Mouse (Mus musculus) erythroblast, adult 5-6 weeks (primary cell): ENCODE data around the gene Rnf212b. TPM values are rescaled to one million over a fixed set of nuclear protein-coding genes. Genes with fewer than 3 reads are reported as not detected.

Experiments
- ATAC-seq: replicated peaks from 2 replicates; pipeline ENCODE4 v1.8.0; 2016; ENCODE audit warnings: moderate number of reproducible peaks, mild to moderate bottlenecking, moderate TSS enrichment, inconsistent platforms; ENCODE audit not compliant: poor library complexity, low FRiP score, severe bottlenecking
- total RNA-seq, 2 experiments: library from RNA; stranded (forward) in 1 of 2; stranded (reverse) in 1 of 2; fragments of 150-400 nt in 1 of 2; fragments of 200-764, 138-1000 nt in 1 of 2; gene quantifications; 2 replicates each; pipeline versions ENCODE4 v1.2.3 to v1.2.4; 2015 to 2017; ENCODE audit warnings: low replicate concordance in 2 of 2

Gene Rnf212b
- total RNA-seq, 2 experiments from 2014 or later, result 1.0 TPM; not detected in 1

GRCm38 (mm10) chr14:54865626-54866025, 51.7 kb downstream of the Rnf212b start:
- no peak for ATAC-seq

- ATAC-seq, result no peak
These were observed 52.3 kb downstream of the Rnf212b start for GRCm38 (mm10) chr14:54866268-54866667.

- ATAC-seq, result no peak
These were observed 53.0 kb downstream of the Rnf212b start for GRCm38 (mm10) chr14:54866936-54867335.

- no peak for ATAC-seq
These were observed 54.1 kb downstream of the Rnf212b start for GRCm38 (mm10) chr14:54868026-54868425.

- no peak for ATAC-seq
These were observed 56.9 kb downstream of the Rnf212b start, which contains the start of gene Homez for GRCm38 (mm10) chr14:54870861-54871260. Gene Homez, minus strand, starts transcription at chr14:54870961.

GRCm38 (mm10) chr14:54874165-54874564, 60.2 kb downstream of the Rnf212b start:
- ATAC-seq, result no peak

- 0 out of 2 replicates have a peak, but pooled peaks have one; percentile 2 for ATAC-seq
These were observed 62.0 kb downstream of the Rnf212b start for GRCm38 (mm10) chr14:54875844-54876538.

GRCm38 (mm10) chr14:54876539-54877047, 62.7 kb downstream of the Rnf212b start:
- peak; percentile 81 for ATAC-seq

- ATAC-seq, result peak; percentile 56
These were observed 63.2 kb downstream of the Rnf212b start, which contains the start of gene Ppp1r3e for GRCm38 (mm10) chr14:54877048-54877715. Gene Ppp1r3e, minus strand, starts transcription at chr14:54877550.

GRCm38 (mm10) chr14:54883154-54884021, 69.4 kb downstream of the Rnf212b start, which contains the start of the genes Bcl2l2 and Gm20521:
Gene Bcl2l2, plus strand, starts transcription at chr14:54883377.
Gene Gm20521, plus strand, starts transcription at chr14:54883441.
- ATAC-seq, result peak; percentile 65; the same call in 1 of the 2 replicates

GRCm38 (mm10) chr14:54884022-54884712, 70.2 kb downstream of the Rnf212b start:
- ATAC-seq, result no peak

- no peak for ATAC-seq
These were observed 71.4 kb downstream of the Rnf212b start for GRCm38 (mm10) chr14:54885309-54885708.

- ATAC-seq, result no peak
These were observed 78.3 kb downstream of the Rnf212b start, which contains the start of gene Pabpn1 for GRCm38 (mm10) chr14:54892200-54892599. Gene Pabpn1, plus strand, starts transcription at chr14:54892500.

- peak; percentile 95 for ATAC-seq
These were observed 79.8 kb downstream of the Rnf212b start for GRCm38 (mm10) chr14:54893651-54894181.

GRCm38 (mm10) chr14:54894296-54895151, 80.6 kb downstream of the Rnf212b start:
- peak; percentile 35; the same call in 1 of the 2 replicates for ATAC-seq

- ATAC-seq, result no peak
These were observed 83.5 kb downstream of the Rnf212b start for GRCm38 (mm10) chr14:54897445-54897844.

- peak; percentile 74 for ATAC-seq
These were observed 86.4 kb downstream of the Rnf212b start for GRCm38 (mm10) chr14:54900383-54900782.

- ATAC-seq, result no peak
These were observed 89.7 kb downstream of the Rnf212b start for GRCm38 (mm10) chr14:54903641-54904040.
